Mouse (Mus musculus) adrenal gland, postnatal 10 days (tissue): ENCODE results near the gene Psmd7. TPM values are rescaled to one million over a fixed set of nuclear protein-coding genes. Genes with fewer than 3 reads are reported as not detected.
A peak's percentile ranks its signal among the peaks of the same experiment; 100 is the strongest.

Experiments
- DNase-seq: peaks from one replicate; pipeline ENCODE4 v3.0.0; 2021; ENCODE audit warnings: mixed read lengths
- total RNA-seq, 2 experiments: library from RNA; stranded (reverse); gene quantifications; 2 replicates each; pipeline ENCODE4 v1.2.3; 2021

Gene Psmd7
- total RNA-seq, 2 experiments from 2014 or later = 83.7 to 86.5 TPM

- no peak for DNase-seq
Observed at GRCm38 (mm10) chr8:107578132-107578531, 10.1 kb downstream of the Psmd7 start.

DNA sequence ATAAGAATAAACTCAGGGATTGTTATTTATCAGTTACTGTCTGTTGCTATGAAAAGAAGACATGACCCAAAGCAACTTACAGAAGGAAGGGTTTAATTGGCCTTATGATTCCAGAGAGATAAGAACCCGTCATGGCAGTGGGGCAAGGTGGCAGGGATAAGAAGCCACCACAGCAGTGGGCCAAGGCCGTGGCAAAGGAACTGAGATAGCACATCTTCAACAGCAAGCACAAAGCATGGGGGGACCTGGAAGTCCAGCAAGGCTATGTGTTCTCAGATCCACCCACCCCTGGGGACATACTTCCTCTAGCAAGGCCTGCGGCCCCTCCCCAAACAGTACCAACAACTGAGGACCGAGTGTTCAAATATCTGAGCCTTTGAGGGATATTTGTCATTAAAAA is 10.6 kb downstream of the Psmd7 start:
- DNase-seq = no peak

- DNase-seq = peak; percentile 89
Observed at GRCm38 (mm10) chr8:107576702-107577101, 11.6 kb downstream of the Psmd7 start.

DNA sequence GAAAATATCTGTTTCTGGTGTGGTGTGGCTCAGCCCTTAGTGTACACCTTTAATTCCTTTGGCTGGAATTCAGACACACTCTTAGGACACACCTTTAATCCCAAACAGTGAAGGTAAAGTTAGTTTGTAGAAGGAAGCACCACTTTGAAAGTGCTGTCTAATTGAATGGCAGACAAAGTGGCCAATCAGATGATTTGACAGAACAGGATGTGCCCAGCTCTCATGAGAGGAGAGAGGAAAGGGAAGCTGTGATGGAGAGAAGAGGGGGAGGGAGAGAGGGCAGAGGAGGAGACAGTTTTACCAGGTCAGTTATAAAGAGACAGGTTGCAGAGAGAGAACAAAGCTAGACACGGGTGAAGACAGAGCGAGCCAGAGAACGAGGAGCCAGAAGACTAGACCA is 13.5 kb downstream of the Psmd7 start:
- no peak for DNase-seq

GRCm38 (mm10) chr8:107572497-107572896 is 15.8 kb downstream of the Psmd7 start:
- DNase-seq = peak; percentile 89

DNA sequence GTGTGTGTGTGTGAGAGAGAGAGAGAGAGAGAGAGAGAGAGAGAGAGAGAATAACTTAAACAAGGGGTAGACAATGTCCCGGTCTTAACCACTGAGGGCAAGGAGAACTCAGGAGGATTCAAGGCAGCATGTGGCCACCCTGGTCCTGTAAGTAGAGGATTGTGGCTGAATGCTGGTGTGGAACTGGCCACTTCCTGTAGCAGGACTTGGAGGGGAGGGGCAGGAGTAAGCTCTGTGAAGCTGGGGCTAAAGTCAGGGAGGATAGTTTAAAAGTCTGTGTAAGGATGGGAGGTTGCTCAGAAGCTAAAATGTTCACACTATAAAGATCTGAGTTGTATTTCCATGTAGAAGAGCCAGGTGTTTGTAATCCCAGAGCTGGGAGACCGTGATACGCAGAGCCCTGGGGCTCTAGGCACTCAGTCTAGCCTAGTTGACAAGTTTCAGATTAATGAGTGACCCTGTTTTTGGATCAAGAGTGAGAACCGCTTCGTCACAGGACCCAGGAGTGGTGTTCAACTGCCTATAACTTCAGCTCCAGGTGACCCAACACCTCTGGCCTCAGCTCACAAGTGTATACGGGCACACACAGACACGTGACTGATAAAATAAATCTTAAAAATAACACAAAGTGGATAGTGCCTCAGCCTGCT is 16.7 kb downstream of the Psmd7 start:
- DNase-seq = no peak

DNA sequence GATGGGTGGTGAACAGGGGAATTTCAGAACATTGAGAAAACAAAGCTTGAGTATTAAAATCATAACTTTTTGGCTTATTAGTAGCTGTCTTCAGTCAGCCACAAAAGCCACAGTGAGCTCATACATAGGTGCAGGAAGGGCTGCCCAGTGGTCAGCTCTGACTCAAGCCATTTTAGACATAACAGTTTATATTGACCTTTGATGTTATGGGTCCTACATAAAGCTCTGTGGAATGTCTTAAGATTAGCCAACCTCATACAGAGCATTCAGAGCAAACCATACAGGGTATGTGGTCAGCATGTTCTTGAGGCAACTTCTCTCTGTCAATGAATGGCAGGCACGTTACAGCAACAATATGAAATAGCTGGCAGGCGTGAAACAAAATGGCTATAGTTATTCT is 17.2 kb downstream of the Psmd7 start:
- DNase-seq = no peak

GRCm38 (mm10) chr8:107562164-107562563 is 26.1 kb downstream of the Psmd7 start:
- DNase-seq = no peak

- no peak for DNase-seq
Observed at GRCm38 (mm10) chr8:107560820-107561536, 27.3 kb downstream of the Psmd7 start.

DNA sequence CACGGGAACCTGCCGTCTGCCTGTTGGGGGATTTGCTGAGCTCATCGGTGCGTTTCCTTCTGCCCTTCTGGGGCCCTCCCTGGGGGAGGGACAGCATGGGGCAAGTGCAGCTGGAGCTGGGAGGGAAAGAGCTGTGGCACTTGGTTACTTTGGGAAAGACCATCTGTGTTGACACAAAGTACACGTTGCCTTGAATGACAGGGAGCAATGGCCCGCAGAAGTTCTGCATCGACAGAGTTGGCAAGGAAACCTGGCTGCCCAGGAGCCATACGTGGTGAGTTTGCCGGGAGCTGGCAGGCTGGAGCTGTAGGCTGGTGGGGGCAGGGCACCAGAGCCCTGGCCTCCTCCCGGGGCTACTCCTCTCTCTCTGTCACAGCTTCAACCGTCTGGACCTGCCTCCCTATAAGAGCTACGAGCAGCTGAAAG is 31.7 kb downstream of the Psmd7 start:
- no peak for DNase-seq

- no peak for DNase-seq
Observed at GRCm38 (mm10) chr8:107555231-107555630, 33.0 kb downstream of the Psmd7 start.

DNA sequence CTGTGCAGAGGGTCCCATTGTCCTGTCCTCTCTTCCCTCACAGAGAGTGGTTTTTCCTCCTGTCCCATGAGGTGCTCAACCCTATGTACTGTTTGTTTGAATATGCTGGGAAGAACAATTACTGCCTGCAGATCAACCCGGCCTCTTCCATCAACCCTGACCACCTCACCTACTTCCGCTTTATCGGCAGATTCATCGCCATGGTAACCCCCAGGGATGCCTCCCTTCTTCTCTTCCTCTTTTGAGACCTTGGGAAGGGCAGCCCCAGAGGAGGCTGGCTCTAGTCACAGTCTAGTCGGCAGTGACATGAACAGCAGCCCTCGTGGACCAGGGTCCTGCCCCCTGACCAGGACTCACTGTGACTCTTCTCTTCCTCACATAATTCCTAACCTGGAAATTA is 36.0 kb downstream of the Psmd7 start:
- no peak for DNase-seq

DNA sequence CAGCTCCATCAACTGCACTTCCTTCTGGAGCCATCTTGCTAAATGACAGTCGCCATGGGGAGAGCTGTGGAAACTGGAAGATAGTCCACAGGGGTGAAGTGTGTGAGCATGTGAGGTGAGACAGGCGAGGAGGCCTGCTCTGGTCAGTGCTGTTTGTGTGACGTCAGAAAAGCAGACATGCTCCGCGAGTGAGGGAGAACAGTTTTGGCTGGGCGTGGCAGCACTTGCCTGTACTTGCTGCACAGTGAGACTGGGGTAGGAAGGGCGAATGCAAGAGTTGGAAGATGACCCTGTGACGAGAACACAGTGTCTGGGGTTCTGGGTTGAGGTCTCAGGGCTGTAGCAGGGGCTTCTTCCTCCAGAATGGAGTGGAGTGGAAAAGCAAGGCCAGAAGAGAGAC is 41.4 kb downstream of the Psmd7 start:
- DNase-seq = no peak

- DNase-seq = no peak
Observed at GRCm38 (mm10) chr8:107546154-107546553, 42.1 kb downstream of the Psmd7 start.

GRCm38 (mm10) chr8:107545621-107546152 is 42.6 kb downstream of the Psmd7 start:
- no peak for DNase-seq

DNA sequence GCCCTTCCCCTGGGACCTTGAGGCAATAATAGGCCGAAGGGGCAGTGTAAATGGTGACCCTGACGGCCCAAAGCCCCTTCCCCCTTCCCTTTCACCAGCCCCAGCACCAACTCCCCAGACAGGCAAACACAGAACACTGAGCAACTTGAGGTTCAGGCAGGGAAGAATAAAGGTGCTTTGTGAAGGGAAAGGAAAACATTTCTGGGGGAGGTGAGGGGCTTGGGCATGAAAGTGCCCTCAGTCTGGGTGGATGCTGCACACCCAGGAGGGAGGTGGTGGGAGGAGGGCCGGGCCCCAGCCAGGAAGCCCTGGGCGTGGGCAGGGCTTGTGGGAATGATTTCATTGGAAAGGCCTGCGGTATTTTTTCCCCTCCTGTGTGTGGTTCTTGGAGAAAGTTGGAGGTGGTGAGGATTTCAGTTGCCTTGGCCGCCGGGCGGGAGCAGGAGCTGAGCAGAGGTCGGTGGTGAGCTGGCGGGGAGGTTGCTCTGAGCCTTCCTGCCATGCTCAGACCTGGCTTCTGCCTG is 43.6 kb downstream of the Psmd7 start:
- DNase-seq = no peak

DNA sequence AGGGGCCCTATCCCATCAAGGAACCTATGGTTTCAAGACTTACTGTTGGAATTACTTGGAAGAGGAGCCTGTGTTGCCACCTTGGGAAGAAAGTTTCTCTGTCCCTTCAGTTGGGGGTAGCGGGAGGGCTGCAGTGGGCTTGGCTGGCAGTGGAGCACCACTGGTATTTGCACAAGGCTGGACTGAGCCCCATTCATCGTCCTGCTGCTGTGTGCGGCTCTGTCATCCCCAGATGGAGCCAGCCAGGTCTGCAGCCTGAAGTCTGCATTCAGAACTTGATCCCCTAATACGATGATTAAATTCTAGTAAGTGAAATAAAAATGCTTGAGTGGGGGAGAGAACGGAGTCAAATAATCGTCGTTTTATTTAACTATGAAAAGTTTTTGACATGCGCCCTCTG is 44.1 kb downstream of the Psmd7 start:
- no peak for DNase-seq

GRCm38 (mm10) chr8:107543714-107544113 is 44.5 kb downstream of the Psmd7 start:
- no peak for DNase-seq

DNA sequence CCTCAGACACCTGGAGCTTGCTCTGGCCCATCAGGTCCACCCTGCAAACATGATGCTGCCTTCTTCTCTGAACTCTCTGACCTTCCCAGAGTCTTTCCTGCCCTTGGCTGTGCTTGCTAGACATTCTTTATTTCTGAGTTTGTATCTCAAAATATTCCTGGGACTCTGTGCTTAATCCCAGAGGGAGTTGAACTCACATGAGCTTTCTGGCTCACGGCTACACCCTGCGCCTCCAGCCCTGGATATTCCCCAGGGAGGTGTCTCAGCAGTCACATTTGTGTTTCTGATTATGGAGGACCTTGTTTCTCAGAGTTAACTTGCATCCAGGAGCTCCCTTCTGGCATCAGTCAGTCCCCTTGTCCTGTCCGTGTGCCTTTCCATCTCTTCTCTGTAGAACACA is 46.1 kb downstream of the Psmd7 start:
- peak; percentile 15 for DNase-seq

- DNase-seq = no peak
Observed at GRCm38 (mm10) chr8:107541369-107541768, 46.9 kb downstream of the Psmd7 start.

- DNase-seq = no peak
Observed at GRCm38 (mm10) chr8:107540623-107541022, 47.6 kb downstream of the Psmd7 start.

- no peak for DNase-seq
Observed at GRCm38 (mm10) chr8:107537472-107537871, 50.8 kb downstream of the Psmd7 start.
